16 mouse cellular contexts compared by ENCODE assay signal in the genomic region with DNA sequence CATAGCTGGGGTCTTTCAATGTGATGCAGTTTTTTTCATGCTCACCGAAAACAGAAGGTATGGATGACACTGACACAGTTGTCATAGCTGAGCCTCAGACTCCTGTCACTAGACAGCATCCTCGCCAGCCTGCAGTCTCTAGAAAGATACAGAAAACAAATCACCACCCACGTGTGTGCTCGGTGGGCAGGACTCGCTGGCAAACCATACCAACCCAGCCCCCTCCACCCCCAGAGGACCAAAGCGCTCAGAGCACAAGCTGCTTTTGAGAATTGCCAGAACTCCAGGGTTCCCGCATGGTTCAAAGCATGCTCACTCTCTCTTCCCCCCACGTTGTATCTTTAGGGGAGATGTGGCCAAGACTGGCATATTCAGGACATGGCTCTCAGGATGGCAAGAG. TPM values are rescaled to one million over a fixed set of nuclear protein-coding genes. Genes with fewer than 3 reads are reported as not detected.
A peak's percentile ranks its signal among the peaks of the same experiment; 100 is the strongest.
DNase-seq lines count a peak whose midpoint lies in the region; ATAC-seq lines count a peak whose summit lies in the region.
"Had no signal": no experiment of that assay in that cellular context is flagged by ENCODE, and none has a peak within 500 bp of the region (broad histone marks: within the 10 kb centered on the region; RNA-seq: fewer than 3 reads in every experiment).

No protein-coding gene starts in this region.

- H3K4me1 ChIP-seq in heart, embryonic 15.5 days (replicated peaks) = peaks cover 32% of the 10 kb centered on the region

- H3K36me3 ChIP-seq in heart, embryonic 15.5 days = no peaks in the 10 kb centered on the region
- H3K36me3 ChIP-seq: embryonic facial prominence, embryonic 15.5 days; hindbrain, embryonic 12.5 days; liver, embryonic 13.5 days; midbrain, embryonic 12.5 days had no signal

- H3K4me2 ChIP-seq in heart, embryonic 15.5 days = 0 out of 2 replicates have a peak overlapping the region, but pooled peaks have one; percentile 13
- H3K4me2 ChIP-seq: embryonic facial prominence, embryonic 15.5 days; hindbrain, embryonic 12.5 days; liver, embryonic 13.5 days; midbrain, embryonic 12.5 days had no signal

- peak; percentile 34 for DNase-seq in adrenal gland, postnatal 14 days
- no peak for DNase-seq in adrenal gland, postnatal 4 days (ENCODE audit: low spot score in 2 of 2)
- DNase-seq in heart, postnatal 4 days = no peak
- peak; percentile 56 for DNase-seq in layer of hippocampus, adult 9-10 months (ENCODE audit: low spot score)
- peak; percentile 55 for DNase-seq in left cerebral cortex, postnatal 4 days
- no peak for DNase-seq in embryo, embryonic 9.5 days (ENCODE audit: extremely low spot score)
- DNase-seq in adipocyte (ENCODE audit: low spot score) = no peak
- DNase-seq: adrenal gland, adult 2 months; cerebellum, postnatal 36 days; kidney, adult 11 months; liver, embryonic 13.5 days; lung, postnatal 14 days had no signal

- no peak for ATAC-seq in heart, embryonic 15.5 days (replicated peaks; ENCODE audit: insufficient number of reproducible peaks, insufficient read depth, low FRiP score, low read depth)

- intact Hi-C loops in left cerebral cortex, postnatal 4 days (cut with DNase I) = no loop called here

- H3K4me3 ChIP-seq in heart, embryonic 15.5 days = no peak overlapping the region
- H3K4me3 ChIP-seq: embryonic facial prominence, embryonic 15.5 days; hindbrain, embryonic 12.5 days; liver, embryonic 13.5 days; midbrain, embryonic 12.5 days had no signal

- no peaks in the 10 kb centered on the region for H3K27me3 ChIP-seq in heart, embryonic 15.5 days

- WGBS in heart, embryonic 15.5 days = 34% methylated on average over 8 of the region's 8 CpGs

- H3K27ac ChIP-seq in heart, embryonic 15.5 days = peak overlapping the region; percentile 45; the same call in 1 of the 2 replicates
- H3K27ac ChIP-seq: embryonic facial prominence, embryonic 15.5 days; hindbrain, embryonic 12.5 days; liver, embryonic 13.5 days; midbrain, embryonic 12.5 days had no signal

- H3K9me3 ChIP-seq in heart, embryonic 15.5 days (replicated peaks) = no peaks in the 10 kb centered on the region
- H3K9me3 ChIP-seq: embryonic facial prominence, embryonic 15.5 days; hindbrain, embryonic 12.5 days; liver, embryonic 13.5 days; midbrain, embryonic 12.5 days had no signal

- no peak overlapping the region for H3K9ac ChIP-seq in heart, embryonic 15.5 days
- H3K9ac ChIP-seq: embryonic facial prominence, embryonic 15.5 days; hindbrain, embryonic 12.5 days; liver, embryonic 13.5 days; midbrain, embryonic 12.5 days had no signal

RNA-seq across cellular contexts. Expression of a gene that starts 2.6 kb away (rescaled TPM):
- total RNA-seq in adrenal gland, postnatal 14 days (2021) = 36.7 and 37.5 TPM in 2 replicates
- 10 to 100 TPM; 29.1 to 31.8 TPM for total RNA-seq in adrenal gland, postnatal 4 days (2021)
- 16.6 and 20.8 TPM in 2 replicates for polyA plus RNA-seq in heart, embryonic 15.5 days (2015; fragmentation: Nextera tagmentation; extraction: Ambion mirVana)
- 10 to 100 TPM; 16.9 to 19.8 TPM for total RNA-seq in heart, postnatal 4 days (2021)
- 10 to 100 TPM; 68.4 to 73.9 TPM for total RNA-seq in left cerebral cortex, postnatal 4 days (2021)

RNA-seq across cellular contexts. Expression of a gene that starts 51.7 kb away (rescaled TPM):
- not detected in 2 replicates for total RNA-seq in adrenal gland, postnatal 14 days (2021)
- not detected for total RNA-seq in adrenal gland, postnatal 4 days (2021)
- not detected in 2 replicates for polyA plus RNA-seq in heart, embryonic 15.5 days (2015; fragmentation: Nextera tagmentation; extraction: Ambion mirVana)
- total RNA-seq in heart, postnatal 4 days (2021) = not detected
- total RNA-seq in left cerebral cortex, postnatal 4 days (2021) = not detected
- total RNA-seq: adrenal gland, adult 2 months had no signal
- polyA plus RNA-seq: adrenal gland, adult 2 months; embryonic facial prominence, embryonic 15.5 days; hindbrain, embryonic 12.5 days; liver, embryonic 13.5 days; midbrain, embryonic 12.5 days had no signal

Comparison
In these comparisons a context has a peak if more than half of its experiments do, and no peak if none do; other contexts are left out.
1. DNase-seq: peak in adrenal gland, postnatal 14 days (single experiment), layer of hippocampus, adult 9-10 months (single experiment) and left cerebral cortex, postnatal 4 days (single experiment); none in adrenal gland, postnatal 4 days (0 of 2), heart, postnatal 4 days (single experiment), embryo, embryonic 9.5 days (single experiment) and adipocyte (single experiment).